Mouse (Mus musculus): ENCODE data around the gene Rbm4. TPM values are rescaled to one million over a fixed set of nuclear protein-coding genes. Genes with fewer than 3 reads are reported as not detected.

The Rbm4 gene
- polyA plus RNA-seq (2011; ENCODE audit: insufficient read depth, insufficient read length, low read depth, missing spikeins) = 67.6 and 72.7 TPM in 2 replicates

DNA sequence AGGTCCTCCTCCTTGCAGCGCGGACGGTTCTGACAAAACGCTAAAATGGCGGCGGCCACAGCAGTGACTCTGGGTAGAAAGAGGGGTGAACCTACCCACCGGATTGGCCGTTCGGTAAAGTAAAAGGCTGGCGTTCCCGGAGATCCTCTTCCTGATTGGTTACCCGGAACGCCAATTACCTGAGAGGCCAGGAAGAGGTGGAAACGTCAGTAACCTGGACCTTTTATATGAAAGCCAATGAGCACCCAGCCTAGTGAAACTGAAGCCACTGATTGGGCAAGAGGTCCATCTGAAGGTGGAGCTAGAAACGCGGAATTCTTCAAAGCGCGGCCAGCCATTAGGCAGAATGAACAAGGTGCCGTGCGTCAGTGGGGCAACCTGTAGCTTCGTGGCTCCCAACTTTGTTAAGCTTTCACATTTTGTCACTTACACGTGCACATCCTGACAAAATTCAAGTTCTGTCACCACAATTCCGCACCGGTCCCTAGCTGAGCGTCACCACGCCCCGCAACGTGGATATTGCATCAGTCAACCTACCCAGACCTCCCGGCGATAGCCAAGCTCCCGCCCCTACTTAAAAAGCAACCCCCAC is at the start of gene Rbm4:
TSS of gene Rbm4 (minus strand) at position 71 of the 592 bp plus-strand sequence.
- H3K27ac ChIP-seq (ENCODE audit: insufficient read depth, low read length) = peak within 1 kb of the TSS; percentile 84
- no peaks in the 10 kb centered on the region for H3K27me3 ChIP-seq (ENCODE audit: control insufficient read depth, insufficient read depth, low read length, poor library complexity, severe bottlenecking)
- peak within 1 kb of the TSS; percentile 86 for H3K9ac ChIP-seq (ENCODE audit: low read depth, poor library complexity, severe bottlenecking)
- H3K9me3 ChIP-seq (replicated peaks; ENCODE audit: control insufficient read depth, insufficient read depth, low read length, poor library complexity, severe bottlenecking) = no peaks in the 10 kb centered on the region
- peak; percentile 29 for TF ChIP-seq POLR2A (IDR thresholded peaks at IDR 0.05; ENCODE audit: insufficient read depth, low read length)
- TF ChIP-seq CTCF (IDR thresholded peaks at IDR 0.05; ENCODE audit: low read depth, low read length) = no peak
- no peak for TF ChIP-seq EP300 (IDR thresholded peaks at IDR 0.05; ENCODE audit: insufficient read depth, low read depth, low read length)
- H3K36me3 ChIP-seq (ENCODE audit: control insufficient read depth, insufficient read depth, low read length, poor library complexity, severe bottlenecking) = peaks cover 42% of the 10 kb centered on the region
- peaks cover 4% of the 10 kb centered on the region for H3K4me1 ChIP-seq (ENCODE audit: control insufficient read depth, insufficient read depth, low read length)
- H3K4me3 ChIP-seq (ENCODE audit: low read depth, low read length) = peak within 1 kb of the TSS; percentile 96

DNA sequence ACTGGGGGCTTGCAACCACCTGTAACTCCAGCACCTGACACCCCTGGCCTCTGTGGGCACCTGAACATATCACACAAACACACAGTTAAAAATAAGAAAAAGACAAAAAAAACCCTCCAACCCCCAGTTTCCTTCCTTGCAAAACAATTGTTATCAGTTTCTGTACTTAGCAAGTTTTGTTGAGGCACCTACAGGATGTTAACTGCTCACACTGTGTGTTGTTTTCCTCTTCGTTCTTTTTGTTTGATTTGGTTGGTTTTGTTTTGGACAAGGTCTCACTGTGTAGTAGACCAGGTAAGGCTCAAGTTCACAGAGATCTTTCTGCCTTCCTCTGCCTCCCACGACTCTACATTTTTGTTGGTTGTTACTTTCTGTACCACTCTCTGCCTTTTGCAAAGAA is 48.9 kb upstream of the Rbm4 start:
- H3K4me1 ChIP-seq (ENCODE audit: control insufficient read depth, insufficient read depth, low read length) = no peaks in the 10 kb centered on the region
- no peaks in the 10 kb centered on the region for H3K36me3 ChIP-seq (ENCODE audit: control insufficient read depth, insufficient read depth, low read length, poor library complexity, severe bottlenecking)
- no peak overlapping the region for H3K4me3 ChIP-seq (ENCODE audit: low read depth, low read length)
- H3K27ac ChIP-seq (ENCODE audit: insufficient read depth, low read length) = no peak overlapping the region
- no peak overlapping the region for H3K9ac ChIP-seq (ENCODE audit: low read depth, poor library complexity, severe bottlenecking)
- no peaks in the 10 kb centered on the region for H3K9me3 ChIP-seq (replicated peaks; ENCODE audit: control insufficient read depth, insufficient read depth, low read length, poor library complexity, severe bottlenecking)
- TF ChIP-seq EP300 (IDR thresholded peaks at IDR 0.05; ENCODE audit: insufficient read depth, low read depth, low read length) (no peak), CTCF (IDR thresholded peaks at IDR 0.05; ENCODE audit: low read depth, low read length) (no peak), POLR2A (IDR thresholded peaks at IDR 0.05; ENCODE audit: insufficient read depth, low read length) (no peak)
- H3K27me3 ChIP-seq (ENCODE audit: control insufficient read depth, insufficient read depth, low read length, poor library complexity, severe bottlenecking) = no peaks in the 10 kb centered on the region

DNA sequence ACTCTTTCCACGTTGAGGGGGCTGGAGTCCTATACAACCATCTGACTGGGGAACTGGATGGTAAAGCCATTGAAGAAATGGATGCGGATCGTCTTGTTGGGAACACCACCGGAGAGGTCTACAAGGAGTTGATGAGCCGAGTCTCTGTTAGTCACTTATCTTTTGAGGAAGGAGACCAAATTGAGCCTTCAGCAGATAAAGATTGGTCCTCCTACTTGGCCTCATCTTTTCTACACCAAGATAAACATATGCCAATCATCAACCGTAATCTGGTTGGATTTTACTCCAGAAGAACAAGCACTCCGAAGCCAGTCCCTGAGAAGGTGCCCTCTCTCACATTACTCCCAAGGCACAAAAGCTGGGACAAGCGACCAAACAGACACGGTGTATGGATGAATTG is 47.1 kb upstream of the Rbm4 start:
- no peaks in the 10 kb centered on the region for H3K27me3 ChIP-seq (ENCODE audit: control insufficient read depth, insufficient read depth, low read length, poor library complexity, severe bottlenecking)
- H3K36me3 ChIP-seq (ENCODE audit: control insufficient read depth, insufficient read depth, low read length, poor library complexity, severe bottlenecking) = no peaks in the 10 kb centered on the region
- H3K4me1 ChIP-seq (ENCODE audit: control insufficient read depth, insufficient read depth, low read length) = no peaks in the 10 kb centered on the region
- no peak overlapping the region for H3K9ac ChIP-seq (ENCODE audit: low read depth, poor library complexity, severe bottlenecking)
- no peaks in the 10 kb centered on the region for H3K9me3 ChIP-seq (replicated peaks; ENCODE audit: control insufficient read depth, insufficient read depth, low read length, poor library complexity, severe bottlenecking)
- H3K4me3 ChIP-seq (ENCODE audit: low read depth, low read length) = no peak overlapping the region
- no peak overlapping the region for H3K27ac ChIP-seq (ENCODE audit: insufficient read depth, low read length)
- TF ChIP-seq EP300 (IDR thresholded peaks at IDR 0.05; ENCODE audit: insufficient read depth, low read depth, low read length) (no peak), POLR2A (IDR thresholded peaks at IDR 0.05; ENCODE audit: insufficient read depth, low read length) (no peak), CTCF (IDR thresholded peaks at IDR 0.05; ENCODE audit: low read depth, low read length) (no peak)

DNA sequence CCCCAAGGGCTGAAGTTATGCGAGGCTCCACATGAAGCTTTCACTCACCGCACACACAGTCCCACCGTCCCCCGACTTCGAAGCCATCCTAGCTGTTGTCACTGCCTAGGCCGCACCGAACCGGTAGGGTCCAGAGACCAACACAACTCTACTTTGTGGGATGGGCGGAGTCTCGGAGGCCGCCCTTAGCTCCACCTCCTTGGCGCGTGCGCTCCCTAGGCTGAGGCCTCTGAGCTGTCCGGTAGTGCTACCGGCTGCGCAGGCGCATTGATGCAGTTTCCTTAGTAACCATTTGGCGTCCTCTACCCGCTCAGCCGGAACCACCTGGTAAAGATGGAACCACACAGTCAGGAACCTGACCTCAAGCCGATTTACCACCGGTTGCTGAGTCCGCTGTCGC is 45.4 kb upstream of the Rbm4 start, which contains the start of the genes Ccs and Ccdc87:
TSS of gene Ccs (minus strand) at position 184 of the 400 bp plus-strand sequence.
TSS of gene Ccdc87 (plus strand) at position 218 of the 400 bp plus-strand sequence.
- Histone ChIP-seq H3K27me3 (ENCODE audit: control insufficient read depth, insufficient read depth, low read length, poor library complexity, severe bottlenecking) (no peaks in the 10 kb centered on the region), H3K36me3 (ENCODE audit: control insufficient read depth, insufficient read depth, low read length, poor library complexity, severe bottlenecking) (no peaks in the 10 kb centered on the region), H3K27ac (ENCODE audit: insufficient read depth, low read length) (no peak within 1 kb of the TSS), H3K4me3 (ENCODE audit: low read depth, low read length) (peak within 1 kb of the TSS; percentile 74), H3K9me3 (replicated peaks; ENCODE audit: control insufficient read depth, insufficient read depth, low read length, poor library complexity, severe bottlenecking) (no peaks in the 10 kb centered on the region), H3K4me1 (ENCODE audit: control insufficient read depth, insufficient read depth, low read length) (no peaks in the 10 kb centered on the region), H3K9ac (ENCODE audit: low read depth, poor library complexity, severe bottlenecking) (peak within 1 kb of the TSS; percentile 59)
- TF ChIP-seq POLR2A (IDR thresholded peaks at IDR 0.05; ENCODE audit: insufficient read depth, low read length) = peak; percentile 65
- TF ChIP-seq CTCF (IDR thresholded peaks at IDR 0.05; ENCODE audit: low read depth, low read length) = no peak
- peak; percentile 29; the same call in 1 of the 2 replicates for TF ChIP-seq EP300 (IDR thresholded peaks at IDR 0.05; ENCODE audit: insufficient read depth, low read depth, low read length)

DNA sequence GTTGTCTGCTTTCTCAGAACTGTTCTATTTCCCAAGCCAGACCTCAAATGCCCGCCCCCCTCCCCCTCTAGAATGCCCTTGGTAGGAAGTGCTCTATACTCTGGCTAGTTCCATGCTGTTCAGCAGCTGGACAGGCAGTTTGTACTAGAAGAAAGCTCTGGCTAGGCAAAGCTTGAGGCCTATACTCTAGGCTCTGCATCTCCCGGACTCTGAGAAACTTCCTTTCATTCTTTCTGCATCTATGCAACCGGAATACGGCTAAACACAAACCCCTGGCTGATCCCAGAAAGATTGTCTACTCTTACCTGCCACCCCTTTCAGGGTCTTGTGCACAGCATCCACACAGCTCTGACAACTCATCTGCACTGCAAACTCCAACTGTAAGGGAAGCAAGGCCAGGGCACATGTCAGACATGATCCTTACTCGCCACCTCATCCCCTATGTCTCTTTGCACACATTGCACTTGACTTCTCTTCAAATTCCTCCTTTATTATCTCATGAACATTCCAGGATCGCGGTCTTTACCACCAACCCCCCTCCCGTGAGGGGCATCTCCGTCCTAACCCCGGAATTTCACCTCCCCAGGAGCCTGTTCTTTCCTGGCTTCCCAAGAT is 44.9 kb upstream of the Rbm4 start:
- no peaks in the 10 kb centered on the region for H3K36me3 ChIP-seq (ENCODE audit: control insufficient read depth, insufficient read depth, low read length, poor library complexity, severe bottlenecking)
- H3K27me3 ChIP-seq (ENCODE audit: control insufficient read depth, insufficient read depth, low read length, poor library complexity, severe bottlenecking) = no peaks in the 10 kb centered on the region
- peak overlapping the region; percentile 74 for H3K4me3 ChIP-seq (ENCODE audit: low read depth, low read length)
- H3K27ac ChIP-seq (ENCODE audit: insufficient read depth, low read length) = no peak overlapping the region
- H3K9ac ChIP-seq (ENCODE audit: low read depth, poor library complexity, severe bottlenecking) = peak overlapping the region; percentile 59
- H3K4me1 ChIP-seq (ENCODE audit: control insufficient read depth, insufficient read depth, low read length) = no peaks in the 10 kb centered on the region
- no peaks in the 10 kb centered on the region for H3K9me3 ChIP-seq (replicated peaks; ENCODE audit: control insufficient read depth, insufficient read depth, low read length, poor library complexity, severe bottlenecking)
- TF ChIP-seq EP300 (IDR thresholded peaks at IDR 0.05; ENCODE audit: insufficient read depth, low read depth, low read length) = no peak
- TF ChIP-seq POLR2A (IDR thresholded peaks at IDR 0.05; ENCODE audit: insufficient read depth, low read length) = no peak
- no peak for TF ChIP-seq CTCF (IDR thresholded peaks at IDR 0.05; ENCODE audit: low read depth, low read length)

DNA sequence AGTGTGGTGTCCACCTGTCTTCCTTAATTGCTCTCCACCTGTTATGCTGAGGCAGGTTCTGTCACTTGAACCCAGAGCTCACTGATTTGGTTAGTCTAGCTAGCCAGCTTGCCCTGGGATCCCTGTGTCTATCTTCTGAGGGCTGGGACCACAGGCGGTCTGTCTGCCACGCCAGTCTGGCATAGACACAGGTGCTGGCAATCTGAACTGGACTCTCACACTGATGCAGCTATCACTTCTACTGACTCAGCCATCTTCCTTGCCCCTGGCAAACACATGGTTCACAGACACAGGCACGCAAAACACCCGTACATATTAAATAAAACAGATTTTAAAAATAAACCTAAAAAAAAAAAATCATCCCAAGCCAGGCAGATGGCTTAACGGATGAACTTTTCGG is 43.3 kb upstream of the Rbm4 start:
- H3K27me3 ChIP-seq (ENCODE audit: control insufficient read depth, insufficient read depth, low read length, poor library complexity, severe bottlenecking) = no peaks in the 10 kb centered on the region
- no peak overlapping the region for H3K4me3 ChIP-seq (ENCODE audit: low read depth, low read length)
- no peak overlapping the region for H3K27ac ChIP-seq (ENCODE audit: insufficient read depth, low read length)
- H3K9me3 ChIP-seq (replicated peaks; ENCODE audit: control insufficient read depth, insufficient read depth, low read length, poor library complexity, severe bottlenecking) = no peaks in the 10 kb centered on the region
- no peaks in the 10 kb centered on the region for H3K4me1 ChIP-seq (ENCODE audit: control insufficient read depth, insufficient read depth, low read length)
- no peak overlapping the region for H3K9ac ChIP-seq (ENCODE audit: low read depth, poor library complexity, severe bottlenecking)
- H3K36me3 ChIP-seq (ENCODE audit: control insufficient read depth, insufficient read depth, low read length, poor library complexity, severe bottlenecking) = no peaks in the 10 kb centered on the region
- TF ChIP-seq POLR2A (IDR thresholded peaks at IDR 0.05; ENCODE audit: insufficient read depth, low read length) = no peak
- no peak for TF ChIP-seq CTCF (IDR thresholded peaks at IDR 0.05; ENCODE audit: low read depth, low read length)
- TF ChIP-seq EP300 (IDR thresholded peaks at IDR 0.05; ENCODE audit: insufficient read depth, low read depth, low read length) = no peak
